Mouse (Mus musculus): ENCODE results near the gene Cd209g. TPM values are rescaled to one million over a fixed set of nuclear protein-coding genes. Genes with fewer than 3 reads are reported as not detected.

Gene Cd209g
- polyA plus RNA-seq, 1 experiment from 2014 or later, result not detected

DNA sequence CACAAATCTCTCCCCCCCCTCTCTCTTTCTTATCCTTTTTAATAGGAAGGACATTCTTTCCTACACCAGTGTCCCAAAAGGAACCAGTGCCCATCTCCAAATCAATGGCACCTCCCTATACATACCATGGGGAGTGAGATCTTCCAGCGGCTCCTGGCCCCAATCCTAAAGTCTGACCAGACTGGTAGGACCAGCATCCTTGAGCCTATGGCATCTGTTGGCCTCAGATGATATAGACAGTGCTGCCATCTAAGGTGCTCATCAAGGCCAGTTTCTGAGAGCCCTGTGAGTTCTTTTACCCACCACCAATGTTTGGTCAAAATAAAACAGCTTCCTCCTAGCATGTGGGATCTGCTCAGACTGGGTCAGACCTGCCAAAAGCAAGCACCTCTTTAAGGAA lies 34.0 kb downstream of the Cd209g start:
- H3K36me3 ChIP-seq (ENCODE audit: insufficient read depth, low read length), result no peaks in the 10 kb centered on the region
- TF ChIP-seq CTCF (IDR thresholded peaks at IDR 0.05; ENCODE audit: low read depth), result no peak
- no peaks in the 10 kb centered on the region for H3K27me3 ChIP-seq (ENCODE audit: insufficient read depth, low read length)
- no peak overlapping the region for H3K27ac ChIP-seq
- no peak overlapping the region for H3K4me2 ChIP-seq (ENCODE audit: low read length)
- peaks cover 3% of the 10 kb centered on the region; the same call in 1 of the 2 replicates for H3K4me1 ChIP-seq (replicated peaks; ENCODE audit: insufficient read depth, low read length)
- ATAC-seq (replicated peaks; ENCODE audit: low FRiP score, low read depth) (no peak), DNase-seq (ENCODE audit: low spot score) (no peak)
- no peak overlapping the region for H3K9ac ChIP-seq (ENCODE audit: low read depth, low read length)
- WGBS, result 91% methylated on average over 1 of the region's 1 CpGs
- H3K4me3 ChIP-seq (replicated peaks; ENCODE audit: low read depth, low read length), result no peak overlapping the region
- no peaks in the 10 kb centered on the region for H3K9me3 ChIP-seq (replicated peaks; ENCODE audit: low read length)

DNA sequence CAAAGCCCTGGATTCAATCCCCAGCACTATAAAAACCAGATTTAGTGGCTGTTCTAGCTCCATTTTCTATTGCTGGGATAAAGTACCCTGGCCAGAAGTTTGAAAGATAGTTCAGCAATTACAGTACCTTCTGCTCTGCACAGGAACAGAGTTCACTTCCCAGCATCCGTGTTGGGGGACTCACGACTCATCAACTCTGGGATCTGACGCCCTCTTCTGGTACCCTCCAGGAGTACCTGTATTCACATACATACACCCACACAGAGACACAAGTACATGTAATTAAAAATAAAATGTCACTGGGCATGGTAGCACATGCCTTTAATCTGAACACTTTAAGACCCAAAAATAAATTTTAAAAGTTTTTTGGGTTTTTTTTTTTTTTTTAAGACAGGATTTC lies 38.6 kb downstream of the Cd209g start:
- H3K36me3 ChIP-seq (ENCODE audit: insufficient read depth, low read length), result no peaks in the 10 kb centered on the region
- no peak for ATAC-seq (replicated peaks; ENCODE audit: low FRiP score, low read depth)
- no peaks in the 10 kb centered on the region for H3K9me3 ChIP-seq (replicated peaks; ENCODE audit: low read length)
- WGBS, result 67% methylated on average over 3 of the region's 3 CpGs
- H3K27ac ChIP-seq, result no peak overlapping the region
- H3K4me3 ChIP-seq (replicated peaks; ENCODE audit: low read depth, low read length), result no peak overlapping the region
- DNase-seq (ENCODE audit: low spot score), result no peak
- no peak overlapping the region for H3K9ac ChIP-seq (ENCODE audit: low read depth, low read length)
- no peak overlapping the region for H3K4me2 ChIP-seq (ENCODE audit: low read length)
- TF ChIP-seq CTCF (IDR thresholded peaks at IDR 0.05; ENCODE audit: low read depth), result no peak
- peaks cover 3% of the 10 kb centered on the region; the same call in 1 of the 2 replicates for H3K4me1 ChIP-seq (replicated peaks; ENCODE audit: insufficient read depth, low read length)
- no peaks in the 10 kb centered on the region for H3K27me3 ChIP-seq (ENCODE audit: insufficient read depth, low read length)

DNA sequence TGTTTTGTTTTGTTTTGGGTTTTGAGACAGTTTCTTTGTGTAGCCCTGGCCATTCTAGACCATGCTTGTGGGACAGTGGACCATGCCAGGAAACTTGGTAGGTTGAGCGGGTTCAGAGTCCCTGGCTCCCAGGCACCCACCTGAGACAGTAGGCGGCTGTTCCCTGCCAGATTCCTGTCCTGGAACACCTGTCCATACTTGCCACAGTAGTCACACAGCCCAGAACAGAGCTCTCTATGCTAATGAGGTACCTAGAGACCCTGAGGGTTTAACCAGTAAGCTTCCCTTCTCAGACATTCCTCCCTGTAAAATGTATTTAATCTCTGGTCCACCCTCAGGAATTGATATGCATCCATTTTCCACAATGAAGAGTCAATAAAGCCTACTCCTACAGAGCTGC lies 40.1 kb downstream of the Cd209g start:
- ATAC-seq (replicated peaks; ENCODE audit: low FRiP score, low read depth), result no peak
- TF ChIP-seq CTCF (IDR thresholded peaks at IDR 0.05; ENCODE audit: low read depth), result no peak
- Histone ChIP-seq H3K9me3 (replicated peaks; ENCODE audit: low read length) (no peaks in the 10 kb centered on the region), H3K27ac (no peak overlapping the region), H3K27me3 (ENCODE audit: insufficient read depth, low read length) (no peaks in the 10 kb centered on the region), H3K9ac (ENCODE audit: low read depth, low read length) (no peak overlapping the region), H3K36me3 (ENCODE audit: insufficient read depth, low read length) (no peaks in the 10 kb centered on the region), H3K4me1 (replicated peaks; ENCODE audit: insufficient read depth, low read length) (no peaks in the 10 kb centered on the region; the same call in 1 of the 2 replicates), H3K4me3 (replicated peaks; ENCODE audit: low read depth, low read length) (no peak overlapping the region), H3K4me2 (ENCODE audit: low read length) (no peak overlapping the region)
- WGBS, result 71% methylated on average over 2 of the region's 2 CpGs
- no peak for DNase-seq (ENCODE audit: low spot score)

- no peak overlapping the region for H3K4me2 ChIP-seq (ENCODE audit: low read length)
- H3K9ac ChIP-seq (ENCODE audit: low read depth, low read length), result no peak overlapping the region
- no peak for TF ChIP-seq CTCF (IDR thresholded peaks at IDR 0.05; ENCODE audit: low read depth)
- no peaks in the 10 kb centered on the region for H3K4me1 ChIP-seq (replicated peaks; ENCODE audit: insufficient read depth, low read length)
- peaks cover 29% of the 10 kb centered on the region; the same call in 1 of the 2 replicates for H3K36me3 ChIP-seq (ENCODE audit: insufficient read depth, low read length)
- H3K9me3 ChIP-seq (replicated peaks; ENCODE audit: low read length), result no peaks in the 10 kb centered on the region
- no peaks in the 10 kb centered on the region for H3K27me3 ChIP-seq (ENCODE audit: insufficient read depth, low read length)
- no peak overlapping the region for H3K4me3 ChIP-seq (replicated peaks; ENCODE audit: low read depth, low read length)
- WGBS, result 84% methylated on average over 8 of the region's 8 CpGs
- no peak for ATAC-seq (replicated peaks; ENCODE audit: low FRiP score, low read depth)
- DNase-seq (ENCODE audit: low spot score), result no peak
- no peak overlapping the region for H3K27ac ChIP-seq
These were observed 49.5 kb downstream of the Cd209g start for GRCm38 (mm10) chr8:4183409-4183808.

GRCm38 (mm10) chr8:4186151-4186550 lies 52.3 kb downstream of the Cd209g start:
- DNase-seq (ENCODE audit: low spot score) (no peak), ATAC-seq (replicated peaks; ENCODE audit: low FRiP score, low read depth) (no peak)
- Histone ChIP-seq H3K9ac (ENCODE audit: low read depth, low read length) (no peak overlapping the region), H3K36me3 (ENCODE audit: insufficient read depth, low read length) (peaks cover 32% of the 10 kb centered on the region; the same call in 1 of the 2 replicates), H3K27me3 (ENCODE audit: insufficient read depth, low read length) (no peaks in the 10 kb centered on the region), H3K4me1 (replicated peaks; ENCODE audit: insufficient read depth, low read length) (no peaks in the 10 kb centered on the region), H3K27ac (no peak overlapping the region), H3K4me2 (ENCODE audit: low read length) (no peak overlapping the region), H3K4me3 (replicated peaks; ENCODE audit: low read depth, low read length) (no peak overlapping the region), H3K9me3 (replicated peaks; ENCODE audit: low read length) (no peaks in the 10 kb centered on the region)
- TF ChIP-seq CTCF (IDR thresholded peaks at IDR 0.05; ENCODE audit: low read depth), result no peak
- WGBS, result 95% methylated on average over 2 of the region's 2 CpGs

Other genes with a start within 250 kb of the Cd209g start
- not detected in 2 replicates for gene Cd209b, start 207.3 kb upstream of the Cd209g start, polyA plus RNA-seq (2015; fragmentation: Nextera tagmentation; extraction: Ambion mirVana)
- 0.23 and 0.24 TPM in 2 replicates for gene Cd209c, start 179.4 kb upstream of the Cd209g start, polyA plus RNA-seq (2015; fragmentation: Nextera tagmentation; extraction: Ambion mirVana)
- gene Cd209f, start 28.3 kb upstream of the Cd209g start, polyA plus RNA-seq (2015; fragmentation: Nextera tagmentation; extraction: Ambion mirVana), result 0.08 and 0.19 TPM in 2 replicates
- 16.5 and 17.1 TPM in 2 replicates for gene Evi5l, start 32.5 kb downstream of the Cd209g start, polyA plus RNA-seq (2015; fragmentation: Nextera tagmentation; extraction: Ambion mirVana)
- 2.8 and 3.0 TPM in 2 replicates for gene Prr36, start 83.4 kb downstream of the Cd209g start, polyA plus RNA-seq (2015; fragmentation: Nextera tagmentation; extraction: Ambion mirVana)
- gene Lrrc8e, start 92.7 kb downstream of the Cd209g start, polyA plus RNA-seq (2015; fragmentation: Nextera tagmentation; extraction: Ambion mirVana), result 1.6 and 1.8 TPM in 2 replicates
- 28.0 and 30.1 TPM in 2 replicates for gene Map2k7, start 104.6 kb downstream of the Cd209g start, polyA plus RNA-seq (2015; fragmentation: Nextera tagmentation; extraction: Ambion mirVana)
- gene Gm49320, start 104.8 kb downstream of the Cd209g start, polyA plus RNA-seq (2015; fragmentation: Nextera tagmentation; extraction: Ambion mirVana), result 0.97 and 1.2 TPM in 2 replicates
- gene Tgfbr3l, start 114.1 kb downstream of the Cd209g start, polyA plus RNA-seq (2015; fragmentation: Nextera tagmentation; extraction: Ambion mirVana), result 2.3 and 2.9 TPM in 2 replicates
- gene Snapc2, start 119.0 kb downstream of the Cd209g start, polyA plus RNA-seq (2015; fragmentation: Nextera tagmentation; extraction: Ambion mirVana), result 42.4 and 43.1 TPM in 2 replicates
- gene Ctxn1, start 125.2 kb downstream of the Cd209g start, polyA plus RNA-seq (2015; fragmentation: Nextera tagmentation; extraction: Ambion mirVana), result 78.0 and 78.6 TPM in 2 replicates
- 61.1 and 64.7 TPM in 2 replicates for gene Timm44, start 141.8 kb downstream of the Cd209g start, polyA plus RNA-seq (2015; fragmentation: Nextera tagmentation; extraction: Ambion mirVana)
- 10.0 and 10.4 TPM in 2 replicates for gene Ccl25, start 191.1 kb downstream of the Cd209g start, polyA plus RNA-seq (2015; fragmentation: Nextera tagmentation; extraction: Ambion mirVana)
- 162 and 180 TPM in 2 replicates for gene Elavl1, start 191.3 kb downstream of the Cd209g start, polyA plus RNA-seq (2015; fragmentation: Nextera tagmentation; extraction: Ambion mirVana)

All from kidney, postnatal 0 days (tissue).